Mouse (Mus musculus) lung, postnatal 14 days (tissue): ENCODE data around the gene 4930432K21Rik.

ENCODE experiments used
- DNase-seq: peaks from one replicate; pipeline ENCODE4 v3.0.0; 2021

4930432K21Rik gene

GRCm38 (mm10) chr8:84147769-84148530 is at the start of gene 4930432K21Rik, which contains the start of gene Cc2d1a:
4930432K21Rik (plus strand) TSS chr8:84148025.
Cc2d1a (minus strand) TSS chr8:84147936.
- peak; percentile 94 for DNase-seq

GRCm38 (mm10) chr8:84098376-84098775 is 49.4 kb upstream of the 4930432K21Rik start:
- no peak for DNase-seq

- DNase-seq: no peak
Measured at GRCm38 (mm10) chr8:84101476-84102270, 46.2 kb upstream of the 4930432K21Rik start.

- DNase-seq: peak; percentile 52
Measured at GRCm38 (mm10) chr8:84103601-84104000, 44.2 kb upstream of the 4930432K21Rik start.

GRCm38 (mm10) chr8:84104221-84104620 is 43.6 kb upstream of the 4930432K21Rik start:
- DNase-seq: peak; percentile 62

GRCm38 (mm10) chr8:84104697-84105609 is 42.9 kb upstream of the 4930432K21Rik start, which contains the start of gene Dcaf15:
Dcaf15 (minus strand) TSS chr8:84104768.
- peak; percentile 99 for DNase-seq

- no peak for DNase-seq
Measured at GRCm38 (mm10) chr8:84105676-84106075, 42.1 kb upstream of the 4930432K21Rik start.

GRCm38 (mm10) chr8:84106216-84107040 is 41.4 kb upstream of the 4930432K21Rik start:
- DNase-seq: no peak

GRCm38 (mm10) chr8:84115646-84116045 is 32.2 kb upstream of the 4930432K21Rik start:
- no peak for DNase-seq

GRCm38 (mm10) chr8:84122151-84122550 is 25.7 kb upstream of the 4930432K21Rik start:
- DNase-seq: no peak

- peak; percentile 36 for DNase-seq
Measured at GRCm38 (mm10) chr8:84125656-84126055, 22.2 kb upstream of the 4930432K21Rik start, which contains the start of gene Podnl1. Podnl1 (plus strand) TSS chr8:84125989.

GRCm38 (mm10) chr8:84126742-84127141 is 21.1 kb upstream of the 4930432K21Rik start:
- no peak for DNase-seq

GRCm38 (mm10) chr8:84127202-84127901 is 20.5 kb upstream of the 4930432K21Rik start:
- no peak for DNase-seq

GRCm38 (mm10) chr8:84128277-84128676 is 19.5 kb upstream of the 4930432K21Rik start:
- DNase-seq: no peak

- no peak for DNase-seq
Measured at GRCm38 (mm10) chr8:84130806-84131205, 17.0 kb upstream of the 4930432K21Rik start.

- no peak for DNase-seq
Measured at GRCm38 (mm10) chr8:84132225-84132624, 15.6 kb upstream of the 4930432K21Rik start.

- DNase-seq: no peak
Measured at GRCm38 (mm10) chr8:84137848-84138247, 10.0 kb upstream of the 4930432K21Rik start.

GRCm38 (mm10) chr8:84140838-84141237 is 7.0 kb upstream of the 4930432K21Rik start:
- DNase-seq: no peak

GRCm38 (mm10) chr8:84144636-84145245 is 3.1 kb upstream of the 4930432K21Rik start:
- no peak for DNase-seq

GRCm38 (mm10) chr8:84147324-84147766 is 480 bp upstream of the 4930432K21Rik start:
- peak; percentile 30 for DNase-seq

- DNase-seq: peak; percentile 46
Measured at GRCm38 (mm10) chr8:84148531-84148850, 666 bp downstream of the 4930432K21Rik start.
